Mouse (Mus musculus) heart, embryonic 10.5 days (tissue): ENCODE results near the gene Ak3. TPM values are rescaled to one million over a fixed set of nuclear protein-coding genes. Genes with fewer than 3 reads are reported as not detected.
A peak's percentile ranks its signal among the peaks of the same experiment; 100 is the strongest.

Experiments used
- DNase-seq: peaks from one replicate; pipeline ENCODE4 v3.0.0-alpha.2; 2017; ENCODE audit warnings: low spot score
- H3K27ac ChIP-seq: fragments of 300-500 bp; sonication (generic); 2 replicates; pipeline ENCODE4 v1.5.1; 2016; ENCODE audit warnings: mild to moderate bottlenecking
- H3K27me3 ChIP-seq: fragments of 300-500 bp; sonication (generic); 2 replicates; pipeline ENCODE4 v1.6.1; 2016; ENCODE audit warnings: mild to moderate bottlenecking; ENCODE audit not compliant: poor library complexity, insufficient read depth, severe bottlenecking
- H3K36me3 ChIP-seq: fragments of 300-500 bp; sonication (generic); 2 replicates; pipeline ENCODE4 v1.6.1; 2016; ENCODE audit warnings: mild to moderate bottlenecking, moderate library complexity
- H3K4me1 ChIP-seq: fragments of 300-500 bp; sonication (generic); 2 replicates; pipeline ENCODE4 v1.6.1; 2016; ENCODE audit warnings: mild to moderate bottlenecking
- H3K4me3 ChIP-seq: fragments of 300-500 bp; sonication (generic); 2 replicates; pipeline ENCODE4 v1.5.1; 2016; ENCODE audit warnings: mild to moderate bottlenecking, moderate library complexity
- H3K9me3 ChIP-seq: fragments of 300-500 bp; sonication (generic); 2 replicates; pipeline ENCODE4 v1.6.1; 2016; ENCODE audit warnings: mild to moderate bottlenecking, moderate library complexity
- WGBS: fragments of 180-500 bp; shearing (Covaris S2); methylation state at CpG from one replicate; pipeline ENCODE4 v1.1.7; 2016; 5-methylcytosine and 5-hydroxymethylcytosine counted together
- polyA plus RNA-seq: library from polyadenylated mRNA; unstranded; fragments of >200 nt; fragmentation: Nextera tagmentation; extraction: Ambion mirVana; gene quantifications from 2 replicates; pipeline ENCODE4 v1.2.1, GENCODE M21; 2016

Gene Ak3
- polyA plus RNA-seq, 1 experiment from 2014 or later: 77.8 TPM

- no peak for DNase-seq
- H3K4me1 ChIP-seq: peaks cover 3% of the 10 kb centered on the region; the same call in 1 of the 2 replicates
- 91% methylated on average over 10 of the region's 10 CpGs for WGBS
- H3K9me3 ChIP-seq: no peaks in the 10 kb centered on the region
- no peak overlapping the region for H3K27ac ChIP-seq
- peaks cover 43% of the 10 kb centered on the region for H3K36me3 ChIP-seq
- H3K27me3 ChIP-seq: no peaks in the 10 kb centered on the region
- no peak overlapping the region for H3K4me3 ChIP-seq
Measured at GRCm38 (mm10) chr19:29037541-29037940, 10.2 kb downstream of the Ak3 start.

GRCm38 (mm10) chr19:29037026-29037425 lies 10.7 kb downstream of the Ak3 start:
- H3K4me1 ChIP-seq: peaks cover 3% of the 10 kb centered on the region; the same call in 1 of the 2 replicates
- H3K27ac ChIP-seq: no peak overlapping the region
- no peaks in the 10 kb centered on the region for H3K9me3 ChIP-seq
- no peak overlapping the region for H3K4me3 ChIP-seq
- 88% methylated on average over 5 of the region's 5 CpGs for WGBS
- no peak for DNase-seq
- H3K36me3 ChIP-seq: peaks cover 43% of the 10 kb centered on the region
- no peaks in the 10 kb centered on the region for H3K27me3 ChIP-seq

- no peaks in the 10 kb centered on the region; the same call in 1 of the 2 replicates for H3K4me1 ChIP-seq
Measured at GRCm38 (mm10) chr19:29032662-29033061, 15.1 kb downstream of the Ak3 start.

GRCm38 (mm10) chr19:29031788-29032187 lies 16.0 kb downstream of the Ak3 start:
- no peak overlapping the region for H3K27ac ChIP-seq
- peak; percentile 41 for DNase-seq
- H3K4me3 ChIP-seq: no peak overlapping the region
- H3K27me3 ChIP-seq: no peaks in the 10 kb centered on the region
- H3K9me3 ChIP-seq: no peaks in the 10 kb centered on the region
- peaks cover 41% of the 10 kb centered on the region for H3K36me3 ChIP-seq
- H3K4me1 ChIP-seq: peaks cover 3% of the 10 kb centered on the region; the same call in 1 of the 2 replicates
- WGBS: 88% methylated on average over 3 of the region's 3 CpGs

More at GRCm38 (mm10) chr19:29032662-29033061, 15.1 kb downstream of the Ak3 start:
- no peak for DNase-seq
- Histone ChIP-seq H3K4me3 (no peak overlapping the region), H3K27ac (no peak overlapping the region), H3K27me3 (no peaks in the 10 kb centered on the region), H3K36me3 (peaks cover 48% of the 10 kb centered on the region), H3K9me3 (no peaks in the 10 kb centered on the region)

- no peaks in the 10 kb centered on the region for H3K27me3 ChIP-seq
- H3K4me1 ChIP-seq: peaks cover 9% of the 10 kb centered on the region
- 0 out of 2 replicates have a peak overlapping the region, but pooled peaks have one; percentile 10 for H3K27ac ChIP-seq
- no peaks in the 10 kb centered on the region for H3K9me3 ChIP-seq
- 66% methylated on average over 11 of the region's 11 CpGs for WGBS
- DNase-seq: no peak
- H3K4me3 ChIP-seq: no peak overlapping the region
- peaks cover 69% of the 10 kb centered on the region for H3K36me3 ChIP-seq
Measured at GRCm38 (mm10) chr19:29024391-29024947, 23.3 kb downstream of the Ak3 start.

- peaks cover 89% of the 10 kb centered on the region for H3K36me3 ChIP-seq
Measured at GRCm38 (mm10) chr19:29021754-29022345, 25.9 kb downstream of the Ak3 start.

GRCm38 (mm10) chr19:29019647-29020046 lies 28.1 kb downstream of the Ak3 start:
- Histone ChIP-seq H3K4me3 (no peak overlapping the region), H3K27me3 (no peaks in the 10 kb centered on the region), H3K4me1 (peaks cover 5% of the 10 kb centered on the region; the same call in 1 of the 2 replicates), H3K36me3 (peaks cover 76% of the 10 kb centered on the region), H3K9me3 (no peaks in the 10 kb centered on the region), H3K27ac (no peak overlapping the region)
- 85% methylated on average over 3 of the region's 3 CpGs for WGBS
- DNase-seq: no peak

More at GRCm38 (mm10) chr19:29021754-29022345, 25.9 kb downstream of the Ak3 start:
- Histone ChIP-seq H3K27me3 (no peaks in the 10 kb centered on the region), H3K27ac (no peak overlapping the region), H3K9me3 (no peaks in the 10 kb centered on the region), H3K4me3 (no peak overlapping the region), H3K4me1 (peaks cover 6% of the 10 kb centered on the region; the same call in 1 of the 2 replicates)
- WGBS: 92% methylated on average over 7 of the region's 7 CpGs
- no peak for DNase-seq

- Histone ChIP-seq H3K36me3 (peaks cover 74% of the 10 kb centered on the region), H3K9me3 (no peaks in the 10 kb centered on the region), H3K4me3 (no peak overlapping the region), H3K27me3 (no peaks in the 10 kb centered on the region), H3K4me1 (no peaks in the 10 kb centered on the region), H3K27ac (no peak overlapping the region)
- no peak for DNase-seq
- 54% methylated on average over 5 of the region's 5 CpGs for WGBS
Measured at GRCm38 (mm10) chr19:29016786-29017185, 31.0 kb downstream of the Ak3 start.

GRCm38 (mm10) chr19:29016204-29016765 lies 31.5 kb downstream of the Ak3 start:
- no peaks in the 10 kb centered on the region for H3K4me1 ChIP-seq
- no peaks in the 10 kb centered on the region for H3K9me3 ChIP-seq
- H3K27me3 ChIP-seq: no peaks in the 10 kb centered on the region
- DNase-seq: no peak
- H3K36me3 ChIP-seq: peaks cover 74% of the 10 kb centered on the region
- no peak overlapping the region for H3K27ac ChIP-seq
- WGBS: 79% methylated on average over 5 of the region's 5 CpGs
- H3K4me3 ChIP-seq: no peak overlapping the region

GRCm38 (mm10) chr19:29015410-29016203 lies 32.2 kb downstream of the Ak3 start:
- no peak for DNase-seq
- 85% methylated on average over 8 of the region's 8 CpGs for WGBS

GRCm38 (mm10) chr19:29014466-29015055 lies 33.2 kb downstream of the Ak3 start:
- Histone ChIP-seq H3K9me3 (no peaks in the 10 kb centered on the region), H3K4me1 (no peaks in the 10 kb centered on the region), H3K27me3 (no peaks in the 10 kb centered on the region), H3K4me3 (no peak overlapping the region), H3K36me3 (peaks cover 67% of the 10 kb centered on the region), H3K27ac (no peak overlapping the region)
- no peak for DNase-seq
- WGBS: 88% methylated on average over 5 of the region's 5 CpGs

More at GRCm38 (mm10) chr19:29015410-29016203, 32.2 kb downstream of the Ak3 start:
- no peaks in the 10 kb centered on the region for H3K27me3 ChIP-seq
- H3K36me3 ChIP-seq: peaks cover 74% of the 10 kb centered on the region
- H3K27ac ChIP-seq: no peak overlapping the region
- no peak overlapping the region for H3K4me3 ChIP-seq
- H3K4me1 ChIP-seq: no peaks in the 10 kb centered on the region
- no peaks in the 10 kb centered on the region for H3K9me3 ChIP-seq

- peaks cover 73% of the 10 kb centered on the region for H3K36me3 ChIP-seq
- no peak for DNase-seq
- 89% methylated on average over 12 of the region's 12 CpGs for WGBS
Measured at GRCm38 (mm10) chr19:29011355-29011990, 36.3 kb downstream of the Ak3 start.

More at GRCm38 (mm10) chr19:29011355-29011990, 36.3 kb downstream of the Ak3 start:
- H3K4me1 ChIP-seq: no peaks in the 10 kb centered on the region
- H3K27ac ChIP-seq: no peak overlapping the region
- no peaks in the 10 kb centered on the region for H3K9me3 ChIP-seq
- H3K4me3 ChIP-seq: no peak overlapping the region
- no peaks in the 10 kb centered on the region for H3K27me3 ChIP-seq
